Mouse (Mus musculus) macrophage (primary cell): ENCODE data around the gene Fgd6. TPM values are rescaled to one million over a fixed set of nuclear protein-coding genes. Genes with fewer than 3 reads are reported as not detected.
A peak's percentile ranks its signal among the peaks of the same experiment; 100 is the strongest.

Experiments used
- H3K27ac ChIP-seq: fragments of 350-480 bp; formaldehyde crosslinking; 2 replicates; pipeline ENCODE4 v1.9.0; 2021
- H3K36me3 ChIP-seq: fragments of 350-480 bp; formaldehyde crosslinking; 2 replicates; pipeline ENCODE4 v1.9.0; 2021; ENCODE audit errors: inconsistent target
- H3K4me3 ChIP-seq: fragments of 350-480 bp; formaldehyde crosslinking; 2 replicates; pipeline ENCODE4 v1.9.0; 2021; ENCODE audit errors: inconsistent target
- H3K79me2 ChIP-seq: fragments of 350-480 bp; formaldehyde crosslinking; 2 replicates; pipeline ENCODE4 v1.9.0; 2021; ENCODE audit errors: inconsistent target
- WGBS: methylation state at CpG from one replicate; pipeline ENCODE4 v1.1.7; 2026; ENCODE audit warnings: inconsistent platforms; ENCODE audit not compliant: missing documents; 5-methylcytosine and 5-hydroxymethylcytosine counted together
- polyA plus RNA-seq: library from polyadenylated mRNA; stranded (reverse); fragments of 250-400 nt; gene quantifications from 3 replicates; pipeline ENCODE4 v1.2.4, GENCODE M21; 2018; ENCODE audit warnings: inconsistent platforms

Gene Fgd6
- polyA plus RNA-seq, 1 experiment from 2014 or later = 11.7 TPM

GRCm38 (mm10) chr10:94120676-94121075, 84.9 kb downstream of the Fgd6 start:
- H3K4me3 ChIP-seq = no peak overlapping the region
- 98% methylated on average over 9 of the region's 9 CpGs for WGBS
- H3K79me2 ChIP-seq = no peaks in the 10 kb centered on the region
- H3K36me3 ChIP-seq = peaks cover 14% of the 10 kb centered on the region
- no peak overlapping the region for H3K27ac ChIP-seq

- H3K36me3 ChIP-seq = peaks cover 24% of the 10 kb centered on the region
- 53% methylated on average over 7 of the region's 7 CpGs for WGBS
- peak overlapping the region; percentile 57 for H3K27ac ChIP-seq
Observed at GRCm38 (mm10) chr10:94122595-94122994, 86.8 kb downstream of the Fgd6 start.

GRCm38 (mm10) chr10:94123581-94123980, 87.8 kb downstream of the Fgd6 start:
- Histone ChIP-seq H3K27ac (peak overlapping the region; percentile 57), H3K36me3 (peaks cover 24% of the 10 kb centered on the region), H3K4me3 (no peak overlapping the region), H3K79me2 (no peaks in the 10 kb centered on the region)
- WGBS = 45% methylated on average over 5 of the region's 5 CpGs

More at GRCm38 (mm10) chr10:94122595-94122994, 86.8 kb downstream of the Fgd6 start:
- H3K4me3 ChIP-seq = no peak overlapping the region
- no peaks in the 10 kb centered on the region for H3K79me2 ChIP-seq

GRCm38 (mm10) chr10:94124376-94124775, 88.6 kb downstream of the Fgd6 start:
- WGBS = 90% methylated on average over 5 of the region's 5 CpGs

GRCm38 (mm10) chr10:94129680-94130119, 93.9 kb downstream of the Fgd6 start:
- H3K36me3 ChIP-seq = peaks cover 29% of the 10 kb centered on the region
- H3K27ac ChIP-seq = no peak overlapping the region
- WGBS = 94% methylated on average over 9 of the region's 9 CpGs
- no peak overlapping the region for H3K4me3 ChIP-seq
- H3K79me2 ChIP-seq = no peaks in the 10 kb centered on the region

More at GRCm38 (mm10) chr10:94124376-94124775, 88.6 kb downstream of the Fgd6 start:
- Histone ChIP-seq H3K4me3 (no peak overlapping the region), H3K79me2 (no peaks in the 10 kb centered on the region), H3K27ac (no peak overlapping the region), H3K36me3 (peaks cover 24% of the 10 kb centered on the region)

- no peak overlapping the region for H3K4me3 ChIP-seq
- H3K27ac ChIP-seq = no peak overlapping the region
- H3K79me2 ChIP-seq = no peaks in the 10 kb centered on the region
- 91% methylated on average over 8 of the region's 8 CpGs for WGBS
- H3K36me3 ChIP-seq = peaks cover 28% of the 10 kb centered on the region; the same call in 1 of the 2 replicates
Observed at GRCm38 (mm10) chr10:94133081-94133480, 97.3 kb downstream of the Fgd6 start.

GRCm38 (mm10) chr10:94133674-94134073, 97.9 kb downstream of the Fgd6 start:
- 89% methylated on average over 7 of the region's 7 CpGs for WGBS
- Histone ChIP-seq H3K4me3 (no peak overlapping the region), H3K36me3 (peaks cover 29% of the 10 kb centered on the region; the same call in 1 of the 2 replicates), H3K79me2 (no peaks in the 10 kb centered on the region), H3K27ac (no peak overlapping the region)

GRCm38 (mm10) chr10:94134535-94135390, 99.0 kb downstream of the Fgd6 start:
- no peaks in the 10 kb centered on the region for H3K79me2 ChIP-seq
- 94% methylated on average over 12 of the region's 12 CpGs for WGBS
- peaks cover 29% of the 10 kb centered on the region; the same call in 1 of the 2 replicates for H3K36me3 ChIP-seq
- no peak overlapping the region for H3K4me3 ChIP-seq
- H3K27ac ChIP-seq = no peak overlapping the region

- H3K4me3 ChIP-seq = no peak overlapping the region
- no peak overlapping the region for H3K27ac ChIP-seq
- H3K79me2 ChIP-seq = no peaks in the 10 kb centered on the region
- 66% methylated on average over 10 of the region's 10 CpGs for WGBS
- peaks cover 31% of the 10 kb centered on the region; the same call in 1 of the 2 replicates for H3K36me3 ChIP-seq
Observed at GRCm38 (mm10) chr10:94138890-94139482, 103.2 kb downstream of the Fgd6 start.

GRCm38 (mm10) chr10:94140227-94140931, 104.6 kb downstream of the Fgd6 start:
- Histone ChIP-seq H3K4me3 (no peak overlapping the region), H3K27ac (no peak overlapping the region), H3K36me3 (peaks cover 27% of the 10 kb centered on the region; the same call in 1 of the 2 replicates), H3K79me2 (no peaks in the 10 kb centered on the region)
- 96% methylated on average over 3 of the region's 3 CpGs for WGBS

GRCm38 (mm10) chr10:94142427-94142826, 106.6 kb downstream of the Fgd6 start:
- 81% methylated on average over 3 of the region's 3 CpGs for WGBS
- H3K4me3 ChIP-seq = no peak overlapping the region
- peaks cover 14% of the 10 kb centered on the region; the same call in 1 of the 2 replicates for H3K36me3 ChIP-seq
- no peak overlapping the region for H3K27ac ChIP-seq
- no peaks in the 10 kb centered on the region; the same call in 1 of the 2 replicates for H3K79me2 ChIP-seq

GRCm38 (mm10) chr10:94144581-94144980, 108.8 kb downstream of the Fgd6 start:
- no peak overlapping the region for H3K27ac ChIP-seq
- no peak overlapping the region for H3K4me3 ChIP-seq
- peaks cover 13% of the 10 kb centered on the region for H3K79me2 ChIP-seq
- WGBS = 93% methylated on average over 5 of the region's 5 CpGs
- peaks cover 8% of the 10 kb centered on the region; the same call in 1 of the 2 replicates for H3K36me3 ChIP-seq

GRCm38 (mm10) chr10:94147391-94147755, 111.6 kb downstream of the Fgd6 start:
- Histone ChIP-seq H3K4me3 (peak overlapping the region; percentile 61), H3K79me2 (peaks cover 41% of the 10 kb centered on the region), H3K36me3 (no peaks in the 10 kb centered on the region), H3K27ac (no peak overlapping the region)
- 15% methylated on average over 8 of the region's 8 CpGs for WGBS

GRCm38 (mm10) chr10:94147756-94148531, 112.1 kb downstream of the Fgd6 start, which contains the start of gene Nr2c1:
Gene Nr2c1, plus strand, starts transcription at chr10:94148023.
- Histone ChIP-seq H3K27ac (0 out of 2 replicates have a peak within 1 kb of the TSS, but pooled peaks have one; percentile 21), H3K79me2 (peaks cover 47% of the 10 kb centered on the region), H3K4me3 (peak within 1 kb of the TSS; percentile 61), H3K36me3 (no peaks in the 10 kb centered on the region)
- under 1% methylated on average over 64 of the region's 64 CpGs for WGBS
